Mouse (Mus musculus): ENCODE data around the gene Usf1.

The Usf1 gene

GRCm38 (mm10) chr1:171451001-171451400 is 39.9 kb downstream of the Usf1 start:
- DNase-seq (ENCODE audit: extremely low read depth, low read depth): no peak

- DNase-seq (ENCODE audit: extremely low read depth, low read depth): no peak
These were observed 41.4 kb downstream of the Usf1 start for GRCm38 (mm10) chr1:171452522-171452921.

GRCm38 (mm10) chr1:171452923-171453322 is 41.8 kb downstream of the Usf1 start:
- DNase-seq (ENCODE audit: extremely low read depth, low read depth): no peak

GRCm38 (mm10) chr1:171454926-171455325 is 43.8 kb downstream of the Usf1 start:
- DNase-seq (ENCODE audit: extremely low read depth, low read depth): no peak

- no peak for DNase-seq (ENCODE audit: extremely low read depth, low read depth)
These were observed 46.5 kb downstream of the Usf1 start for GRCm38 (mm10) chr1:171457568-171457967.

GRCm38 (mm10) chr1:171459791-171460190 is 48.7 kb downstream of the Usf1 start:
- DNase-seq (ENCODE audit: extremely low read depth, low read depth): no peak

GRCm38 (mm10) chr1:171460551-171461503 is 49.7 kb downstream of the Usf1 start:
- DNase-seq (ENCODE audit: extremely low read depth, low read depth): no peak

GRCm38 (mm10) chr1:171463133-171463532 is 52.0 kb downstream of the Usf1 start:
- no peak for DNase-seq (ENCODE audit: extremely low read depth, low read depth)

GRCm38 (mm10) chr1:171465749-171466412 is 54.8 kb downstream of the Usf1 start:
- DNase-seq (ENCODE audit: extremely low read depth, low read depth): no peak

- DNase-seq (ENCODE audit: extremely low read depth, low read depth): no peak
These were observed 55.5 kb downstream of the Usf1 start for GRCm38 (mm10) chr1:171466565-171466964.

All from MEL-GATA-1-ER (cell line).